Mouse (Mus musculus): Measurements from ENCODE around the gene Pdia4. TPM values are rescaled to one million over a fixed set of nuclear protein-coding genes. Genes with fewer than 3 reads are reported as not detected.
"Not testable (repeated sequence)": the region's sequence is repeated elsewhere in the genome, so short reads cannot be mapped to it uniquely, and the experiment has no call there.

Gene Pdia4
- polyA plus RNA-seq, 1 experiment from 2014 or later, result 236 TPM

DNA sequence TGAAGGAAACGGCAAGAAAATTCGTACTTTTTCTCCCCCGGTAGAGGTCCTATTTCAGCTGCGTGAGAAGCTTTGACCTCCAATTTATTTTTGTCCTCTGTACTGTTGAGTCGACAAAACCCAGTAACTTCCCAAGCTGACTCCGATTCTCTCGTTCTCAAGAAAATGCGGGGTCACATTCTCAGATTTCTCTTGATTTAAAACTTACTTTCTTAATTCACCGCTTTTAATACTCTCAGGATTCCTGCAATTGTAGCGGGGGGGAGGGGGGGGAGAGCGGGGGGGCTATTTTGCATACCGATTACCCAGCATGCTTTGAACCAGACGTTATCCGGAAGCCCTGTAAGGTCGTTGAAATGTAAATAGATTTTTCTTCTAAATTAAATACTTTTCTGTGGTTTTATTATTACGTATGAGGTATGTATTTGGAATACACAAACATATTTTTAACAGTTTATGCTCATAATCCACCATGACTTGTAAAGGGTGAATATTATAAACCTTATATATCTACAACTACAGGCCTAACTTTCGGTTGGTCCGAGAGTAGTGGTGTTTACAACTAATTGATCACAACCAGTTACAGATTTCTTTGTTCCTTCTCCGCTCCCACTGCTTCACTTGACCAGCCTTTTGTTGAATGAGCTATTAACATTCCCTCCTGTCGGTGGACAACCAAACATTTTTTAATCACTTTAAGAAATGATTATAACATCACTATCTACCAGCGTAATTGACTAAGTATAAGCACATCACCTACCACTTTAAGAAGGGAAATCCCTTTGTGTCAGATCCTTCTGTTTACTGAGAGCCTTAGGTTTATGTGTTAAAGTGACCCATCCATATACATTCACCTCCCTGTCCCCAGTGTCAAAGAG lies 31.9 kb downstream of the Pdia4 start:
- no peaks in the 10 kb centered on the region for H3K36me3 ChIP-seq
- peak overlapping the region; percentile 50 for H3K4me2 ChIP-seq (replicated peaks)
- H3K4me3 ChIP-seq, result peak overlapping the region; percentile 35
- under 1% methylated on average over 21 of the region's 21 CpGs for WGBS
- H3K9ac ChIP-seq, result peak overlapping the region; percentile 51
- peaks cover 6% of the 10 kb centered on the region; the same call in 1 of the 2 replicates for H3K4me1 ChIP-seq
- no peaks in the 10 kb centered on the region for H3K9me3 ChIP-seq (replicated peaks)
- peak; percentile 72; the same call in 1 of the 2 replicates for ATAC-seq (ENCODE audit: low FRiP score)
- H3K27ac ChIP-seq, result peak overlapping the region; percentile 79
- no peaks in the 10 kb centered on the region for H3K27me3 ChIP-seq

DNA sequence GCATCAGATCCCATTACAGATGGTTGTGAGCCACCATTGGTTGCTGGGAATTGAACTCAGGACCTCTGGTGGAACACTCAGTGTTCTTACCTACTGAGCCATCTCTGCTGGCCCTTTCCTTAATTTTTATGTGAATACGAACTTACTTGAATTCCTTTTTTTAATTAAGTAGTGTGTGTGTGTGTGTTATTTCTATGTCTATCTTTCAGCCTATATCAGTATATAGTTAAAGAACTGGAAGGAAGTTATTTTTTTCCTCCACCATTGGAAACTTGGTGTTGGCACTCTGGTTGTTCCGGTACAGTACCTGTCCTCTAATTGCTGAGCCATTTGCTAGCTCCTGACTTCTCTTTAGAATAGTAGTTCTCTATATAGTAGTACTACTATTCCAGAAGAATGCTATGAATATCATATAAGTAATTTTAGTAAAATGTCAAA lies 32.6 kb downstream of the Pdia4 start:
- peak overlapping the region; percentile 50 for H3K4me2 ChIP-seq (replicated peaks)
- ATAC-seq (ENCODE audit: low FRiP score), result no peak
- peaks cover 6% of the 10 kb centered on the region; the same call in 1 of the 2 replicates for H3K4me1 ChIP-seq
- H3K9ac ChIP-seq, result no peak overlapping the region
- H3K27me3 ChIP-seq, result no peaks in the 10 kb centered on the region
- WGBS, result 13% methylated on average over 2 of the region's 2 CpGs
- H3K27ac ChIP-seq, result no peak overlapping the region
- H3K9me3 ChIP-seq (replicated peaks), result no peaks in the 10 kb centered on the region
- no peaks in the 10 kb centered on the region for H3K36me3 ChIP-seq
- peak overlapping the region; percentile 35 for H3K4me3 ChIP-seq

DNA sequence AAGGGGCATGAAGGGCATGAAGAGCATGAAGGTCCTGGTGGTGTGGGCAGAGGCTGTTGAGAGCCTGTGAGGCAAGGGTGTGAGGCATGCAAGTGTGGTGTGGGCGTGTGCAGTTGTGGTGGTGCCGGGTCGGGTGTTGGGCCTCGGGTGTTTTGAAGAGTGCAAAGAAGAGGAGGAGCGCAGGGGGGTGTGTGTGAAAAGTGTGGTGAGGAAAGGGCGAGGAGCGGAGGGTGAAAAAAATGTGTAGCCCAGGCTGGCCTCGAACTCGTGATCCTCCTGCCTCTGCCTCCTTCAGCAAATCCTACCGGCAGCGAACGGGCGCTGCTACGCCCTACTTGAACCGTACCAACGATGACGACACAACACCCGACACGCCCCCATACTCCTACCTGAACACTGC lies 41.5 kb downstream of the Pdia4 start:
- WGBS, result 57% methylated on average over 9 of the region's 19 CpGs
- not testable (repeated sequence) for ATAC-seq (ENCODE audit: low FRiP score); H3K9ac ChIP-seq; H3K27ac ChIP-seq; H3K36me3 ChIP-seq; H3K9me3 ChIP-seq (replicated peaks); H3K27me3 ChIP-seq; H3K4me1 ChIP-seq
- Histone ChIP-seq H3K4me2 (replicated peaks) (peak overlapping the region; percentile 27; the same call in 1 of the 2 replicates), H3K4me3 (peak overlapping the region; percentile 21)

DNA sequence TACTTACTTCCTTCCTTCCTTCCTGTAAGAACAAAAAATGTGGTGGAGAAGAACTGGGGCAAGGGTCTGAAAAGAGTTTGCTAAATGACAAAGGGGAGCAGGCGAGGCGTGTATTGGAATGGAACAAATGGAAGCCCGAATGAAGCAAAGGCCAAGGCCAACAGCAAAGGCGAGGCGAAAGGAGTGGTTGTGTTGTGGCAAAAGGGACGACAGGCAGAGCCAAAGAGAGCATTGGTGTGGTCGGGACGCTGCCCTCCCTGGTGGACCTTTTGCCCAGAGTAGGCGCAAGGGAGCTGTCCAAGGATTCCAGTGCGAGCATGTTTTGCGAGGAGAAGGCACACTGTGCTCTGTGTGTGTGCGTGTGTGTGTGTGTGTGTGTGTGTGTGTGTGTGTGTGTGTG lies 42.1 kb downstream of the Pdia4 start:
- H3K9ac ChIP-seq; H3K4me3 ChIP-seq; H3K9me3 ChIP-seq (replicated peaks); H3K27me3 ChIP-seq; ATAC-seq (ENCODE audit: low FRiP score); H3K27ac ChIP-seq; H3K4me1 ChIP-seq; H3K36me3 ChIP-seq; H3K4me2 ChIP-seq (replicated peaks): not testable (repeated sequence)
- WGBS, result 78% methylated on average over 12 of the region's 12 CpGs

DNA sequence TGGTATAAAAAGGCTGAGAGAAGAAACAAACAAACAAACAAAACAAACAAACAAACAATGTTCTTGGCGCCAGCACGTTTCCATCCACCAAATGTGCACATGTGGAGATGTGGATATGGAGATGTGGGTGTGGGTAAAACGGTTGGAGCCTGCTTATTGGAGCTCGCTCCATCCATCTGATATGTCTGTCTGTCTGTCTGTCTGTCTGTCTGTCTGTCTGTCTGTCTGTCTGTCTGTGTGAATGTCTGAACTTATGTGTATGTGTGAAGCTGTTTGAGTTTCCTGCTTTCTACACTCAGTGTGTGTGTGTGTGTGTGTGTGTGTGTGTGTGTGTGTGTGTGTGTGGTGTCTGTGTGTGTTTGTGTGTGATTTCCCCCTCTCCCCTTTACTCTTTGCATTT lies 43.4 kb downstream of the Pdia4 start:
- not testable (repeated sequence) for H3K4me3 ChIP-seq; H3K9ac ChIP-seq; ATAC-seq (ENCODE audit: low FRiP score); H3K9me3 ChIP-seq (replicated peaks); H3K4me1 ChIP-seq; H3K27ac ChIP-seq; H3K36me3 ChIP-seq; H3K4me2 ChIP-seq (replicated peaks); H3K27me3 ChIP-seq
- 73% methylated on average over 4 of the region's 4 CpGs for WGBS

DNA sequence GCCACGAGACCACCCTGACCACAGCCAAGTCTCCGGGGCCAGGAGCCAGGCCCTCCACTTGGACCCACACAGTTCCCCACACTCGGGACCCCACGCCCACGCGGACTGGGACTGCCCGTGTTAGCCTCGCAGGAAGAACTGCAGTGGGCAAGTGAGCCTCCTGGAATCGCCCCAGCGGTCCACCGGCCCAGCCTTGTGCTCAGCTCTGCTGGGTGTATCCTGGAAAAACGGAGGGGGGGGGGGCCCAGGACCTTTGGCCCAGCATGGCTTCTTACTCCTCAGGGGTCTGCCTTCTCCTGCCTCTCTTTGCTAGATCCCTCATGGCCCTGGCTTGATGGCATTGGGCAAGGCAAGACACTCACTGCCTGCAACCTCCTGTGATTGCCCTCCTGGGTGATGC lies 44.7 kb downstream of the Pdia4 start:
- H3K27me3 ChIP-seq; H3K27ac ChIP-seq; H3K4me1 ChIP-seq; H3K4me3 ChIP-seq; H3K9ac ChIP-seq; H3K4me2 ChIP-seq (replicated peaks); H3K9me3 ChIP-seq (replicated peaks); ATAC-seq (ENCODE audit: low FRiP score); H3K36me3 ChIP-seq: not testable (repeated sequence)
- 53% methylated on average over 3 of the region's 12 CpGs for WGBS

DNA sequence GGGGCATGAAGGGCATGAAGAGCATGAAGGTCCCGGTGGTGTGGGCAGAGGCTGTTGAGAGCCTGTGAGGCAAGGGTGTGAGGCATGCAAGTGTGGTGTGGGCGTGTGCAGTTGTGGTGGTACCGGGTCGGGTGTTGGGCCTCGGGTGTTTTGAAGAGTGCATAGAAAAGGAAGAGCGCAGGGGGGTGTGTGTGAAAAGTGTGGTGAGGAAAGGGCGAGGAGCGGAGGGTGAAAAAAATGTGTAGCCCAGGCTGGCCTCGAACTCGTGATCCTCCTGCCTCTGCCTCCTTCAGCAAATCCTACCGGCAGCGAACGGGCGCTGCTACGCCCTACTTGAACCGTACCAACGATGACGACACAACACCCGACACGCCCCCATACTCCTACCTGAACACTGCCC lies 45.9 kb downstream of the Pdia4 start:
- H3K27me3 ChIP-seq; H3K4me1 ChIP-seq; H3K4me3 ChIP-seq; H3K27ac ChIP-seq; H3K9me3 ChIP-seq (replicated peaks); H3K4me2 ChIP-seq (replicated peaks); ATAC-seq (ENCODE audit: low FRiP score); H3K9ac ChIP-seq; H3K36me3 ChIP-seq: not testable (repeated sequence)
- WGBS, result 59% methylated on average over 9 of the region's 20 CpGs

DNA sequence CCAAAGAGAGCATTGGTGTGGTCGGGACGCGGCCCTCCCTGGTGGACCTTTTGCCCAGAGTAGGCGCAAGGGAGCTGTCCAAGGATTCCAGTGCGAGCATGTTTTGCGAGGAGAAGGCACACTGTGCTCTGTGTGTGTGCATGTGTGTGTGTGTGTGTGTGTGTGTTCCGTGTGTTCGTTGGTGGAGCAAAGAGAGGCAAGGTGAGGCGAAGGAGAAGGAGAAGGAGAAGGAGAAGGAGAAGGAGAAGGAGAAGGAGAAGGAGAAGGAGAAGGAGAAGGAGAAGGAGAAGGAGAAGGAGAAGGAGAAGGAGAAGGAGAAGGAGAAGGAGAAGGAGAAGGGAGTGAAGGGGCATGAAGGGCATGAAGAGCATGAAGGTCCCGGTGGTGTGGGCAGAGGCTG lies 50.5 kb downstream of the Pdia4 start:
- H3K4me2 ChIP-seq (replicated peaks); H3K4me3 ChIP-seq; H3K9me3 ChIP-seq (replicated peaks); H3K27me3 ChIP-seq; H3K9ac ChIP-seq; H3K27ac ChIP-seq; H3K36me3 ChIP-seq; ATAC-seq (ENCODE audit: low FRiP score); H3K4me1 ChIP-seq: not testable (repeated sequence)
- WGBS, result 61% methylated on average over 9 of the region's 10 CpGs

DNA sequence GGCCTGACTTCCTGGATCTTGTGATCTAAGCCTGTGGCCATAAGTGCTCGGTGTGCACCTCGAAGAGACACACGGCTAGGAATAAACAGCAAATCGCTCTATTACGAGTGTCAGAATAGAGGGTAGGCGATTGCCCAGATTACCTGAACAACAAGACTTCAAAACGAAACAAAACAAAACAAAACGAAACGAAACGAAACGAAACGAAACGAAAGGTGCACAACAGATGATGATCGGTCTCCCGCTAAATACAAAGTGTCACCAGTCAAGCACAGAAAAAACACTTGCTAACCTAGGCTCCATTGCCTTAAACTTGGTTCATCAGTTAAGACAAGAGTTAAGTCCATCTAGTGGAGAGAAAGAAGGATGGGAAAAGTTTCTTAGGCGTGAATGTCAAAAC lies 53.8 kb downstream of the Pdia4 start:
- H3K9ac ChIP-seq; ATAC-seq (ENCODE audit: low FRiP score); H3K4me1 ChIP-seq; H3K9me3 ChIP-seq (replicated peaks); H3K27ac ChIP-seq; H3K27me3 ChIP-seq; H3K4me2 ChIP-seq (replicated peaks); H3K36me3 ChIP-seq; H3K4me3 ChIP-seq: not testable (repeated sequence)
- 79% methylated on average over 14 of the region's 16 CpGs for WGBS

DNA sequence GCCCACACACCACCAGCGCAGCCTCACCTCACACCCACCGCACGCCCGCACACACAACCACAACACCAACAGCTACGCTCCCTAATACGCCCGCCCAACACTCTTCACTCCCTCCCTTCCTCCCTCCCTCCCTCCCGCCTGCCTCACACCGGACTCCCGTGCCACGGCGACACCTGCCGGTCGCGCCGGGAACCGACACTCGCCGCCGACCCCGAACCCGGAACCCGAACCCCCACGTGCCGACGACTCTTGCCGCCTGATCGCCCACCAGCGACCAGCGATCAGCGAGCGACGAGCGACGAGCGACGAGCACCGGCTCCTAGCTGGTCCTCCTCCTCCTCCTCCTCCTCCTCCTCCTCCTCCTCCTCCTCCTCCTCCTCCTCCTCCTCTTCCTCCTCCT lies 55.4 kb downstream of the Pdia4 start:
- H3K9me3 ChIP-seq (replicated peaks); H3K27ac ChIP-seq; H3K9ac ChIP-seq; H3K4me1 ChIP-seq; ATAC-seq (ENCODE audit: low FRiP score); H3K27me3 ChIP-seq; H3K36me3 ChIP-seq: not testable (repeated sequence)
- WGBS, result 3% methylated on average over 21 of the region's 38 CpGs
- Histone ChIP-seq H3K4me3 (peak overlapping the region; percentile 31), H3K4me2 (replicated peaks) (peak overlapping the region; percentile 46)

DNA sequence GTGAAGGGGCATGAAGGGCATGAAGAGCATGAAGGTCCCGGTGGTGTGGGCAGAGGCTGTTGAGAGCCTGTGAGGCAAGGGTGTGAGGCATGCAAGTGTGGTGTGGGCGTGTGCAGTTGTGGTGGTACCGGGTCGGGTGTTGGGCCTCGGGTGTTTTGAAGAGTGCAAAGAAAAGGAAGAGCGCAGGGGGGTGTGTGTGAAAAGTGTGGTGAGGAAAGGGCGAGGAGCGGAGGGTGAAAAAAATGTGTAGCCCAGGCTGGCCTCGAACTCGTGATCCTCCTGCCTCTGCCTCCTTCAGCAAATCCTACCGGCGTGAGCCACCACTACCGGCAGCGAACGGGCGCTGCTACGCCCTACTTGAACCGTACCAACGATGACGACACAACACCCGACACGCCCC lies 55.8 kb downstream of the Pdia4 start:
- H3K9me3 ChIP-seq (replicated peaks); H3K4me3 ChIP-seq; H3K4me2 ChIP-seq (replicated peaks); H3K27ac ChIP-seq; H3K27me3 ChIP-seq; H3K4me1 ChIP-seq; H3K9ac ChIP-seq; H3K36me3 ChIP-seq; ATAC-seq (ENCODE audit: low FRiP score): not testable (repeated sequence)
- 6% methylated on average over 5 of the region's 22 CpGs for WGBS

DNA sequence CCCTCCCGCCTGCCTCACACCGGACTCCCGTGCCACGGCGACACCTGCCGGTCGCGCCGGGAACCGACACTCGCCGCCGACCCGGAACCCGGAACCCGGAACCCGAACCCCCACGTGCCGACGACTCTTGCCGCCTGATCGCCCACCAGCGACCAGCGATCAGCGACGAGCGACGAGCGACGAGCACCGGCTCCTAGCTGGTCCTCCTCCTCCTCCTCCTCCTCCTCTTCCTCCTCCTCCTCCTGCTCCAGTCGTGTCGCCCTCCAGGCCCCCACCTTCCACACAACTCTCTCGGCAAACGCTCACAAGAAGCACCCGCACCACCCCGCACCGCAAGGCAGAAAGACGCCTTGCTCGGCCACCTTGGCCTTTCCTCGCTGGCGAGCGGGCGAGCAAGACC lies 60.1 kb downstream of the Pdia4 start:
- not testable (repeated sequence) for ATAC-seq (ENCODE audit: low FRiP score); H3K4me2 ChIP-seq (replicated peaks); H3K27ac ChIP-seq; H3K27me3 ChIP-seq; H3K4me1 ChIP-seq; H3K9ac ChIP-seq; H3K9me3 ChIP-seq (replicated peaks); H3K4me3 ChIP-seq; H3K36me3 ChIP-seq
- WGBS, result 4% methylated on average over 15 of the region's 44 CpGs

DNA sequence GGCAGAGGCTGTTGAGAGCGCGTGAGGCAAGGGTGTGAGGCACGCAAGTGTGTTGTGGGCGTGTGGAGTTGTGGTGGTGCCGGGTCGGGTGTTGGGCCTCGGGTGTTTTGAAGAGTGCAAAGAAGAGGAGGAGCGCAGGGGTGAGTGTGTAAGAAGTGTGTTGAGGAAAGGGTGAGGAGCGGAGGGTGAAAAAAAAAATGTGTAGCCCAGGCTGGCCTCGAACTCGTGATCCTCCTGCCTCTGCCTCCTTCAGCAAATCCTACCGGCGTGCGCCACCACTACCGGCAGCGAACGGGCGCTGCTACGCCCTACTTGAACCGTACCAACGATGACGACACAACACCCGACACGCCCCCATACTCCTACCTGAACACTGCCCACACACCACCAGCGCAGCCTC lies 64.9 kb downstream of the Pdia4 start:
- H3K4me3 ChIP-seq, result peak overlapping the region; percentile 16; the same call in 1 of the 2 replicates
- H3K27me3 ChIP-seq; H3K9ac ChIP-seq; H3K27ac ChIP-seq; H3K4me1 ChIP-seq; H3K36me3 ChIP-seq; H3K9me3 ChIP-seq (replicated peaks); ATAC-seq (ENCODE audit: low FRiP score): not testable (repeated sequence)
- H3K4me2 ChIP-seq (replicated peaks), result peak overlapping the region; percentile 37; the same call in 1 of the 2 replicates
- 12% methylated on average over 15 of the region's 25 CpGs for WGBS
